Mouse (Mus musculus) induced T-regulatory cell, adult 2 months (primary cell): ENCODE data around the gene Opcml.

Experiments used
- DNase-seq: peaks from one replicate; pipeline ENCODE4 v3.0.0-alpha.2; 2012; ENCODE audit warnings: low read depth

Opcml gene

DNA sequence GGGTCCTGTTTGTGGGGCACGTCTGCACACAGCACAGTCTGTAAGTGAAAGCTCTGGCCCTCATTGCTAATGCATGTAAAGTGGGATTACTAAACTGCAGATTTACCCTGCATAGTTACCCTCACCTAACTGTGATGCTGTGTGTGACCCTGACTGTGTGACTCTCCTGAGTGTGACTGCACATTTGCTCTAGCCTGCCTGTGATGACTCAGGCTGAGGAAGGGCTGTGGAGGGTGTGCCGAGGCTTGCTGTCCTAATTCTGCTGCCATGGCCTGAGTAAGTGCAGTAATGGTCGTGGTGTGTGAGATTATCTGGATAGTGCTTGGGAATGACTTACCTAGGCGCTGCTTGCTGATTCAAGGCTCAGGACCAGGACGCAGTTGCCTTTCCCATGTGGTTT lies 52.2 kb downstream of the Opcml start:
- no peak for DNase-seq

DNA sequence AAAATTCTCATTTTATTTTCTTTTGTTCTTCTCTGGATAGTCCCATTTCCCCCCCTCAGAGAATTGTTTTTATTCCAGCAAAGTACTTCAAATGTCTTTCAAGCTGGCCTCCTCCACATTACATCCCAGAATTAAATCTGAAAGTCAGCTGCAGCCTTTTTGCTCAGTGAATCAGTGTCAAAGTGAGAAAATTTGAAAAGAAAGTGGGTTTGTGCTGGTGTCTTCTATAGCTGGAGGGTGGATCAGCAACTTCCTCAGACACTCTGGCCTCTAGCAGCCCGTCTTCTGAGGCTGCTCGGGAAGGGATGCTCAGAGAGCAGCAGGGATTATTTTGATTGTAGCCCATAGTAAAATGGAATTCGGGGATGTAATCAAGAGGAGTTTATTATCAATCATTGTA lies 81.0 kb downstream of the Opcml start:
- no peak for DNase-seq

DNA sequence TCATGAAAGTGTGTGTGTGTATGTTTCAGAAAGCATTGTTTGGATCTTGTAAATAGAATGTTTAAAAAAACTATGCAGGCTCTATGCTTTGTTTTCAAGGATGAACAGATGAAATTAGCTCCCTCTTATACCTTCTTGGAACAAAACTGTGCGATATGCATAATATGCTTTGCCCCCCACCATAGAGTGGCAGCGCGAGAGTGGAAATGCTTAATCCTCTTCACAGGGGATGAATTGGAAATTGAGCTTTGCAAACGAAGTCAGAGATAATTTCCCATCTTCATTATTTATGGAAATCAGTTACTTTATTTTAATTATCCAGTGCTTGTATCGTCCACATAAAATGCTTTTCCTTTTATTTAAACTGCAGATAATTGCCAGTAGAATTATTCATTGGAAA lies 99.1 kb downstream of the Opcml start:
- DNase-seq, result no peak

DNA sequence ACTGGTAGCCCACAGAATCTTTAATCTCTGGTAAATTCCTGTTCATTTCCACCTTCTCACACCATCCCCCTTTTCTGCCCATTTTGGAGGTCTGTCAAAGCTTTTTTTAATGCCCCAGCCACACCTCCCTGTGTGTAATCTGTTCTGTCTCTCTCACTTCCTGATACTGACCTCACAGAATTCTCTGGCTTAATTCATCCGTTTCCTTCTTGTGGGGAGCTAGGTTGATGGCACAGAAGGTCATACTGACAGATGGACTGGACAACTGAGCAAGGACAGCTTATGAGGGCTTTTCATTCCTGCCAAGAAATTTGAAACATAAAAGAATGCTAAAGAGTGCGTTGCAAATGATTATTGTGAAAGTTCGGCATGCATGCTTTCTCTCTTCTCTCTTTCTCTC lies 126.7 kb downstream of the Opcml start:
- DNase-seq, result no peak

DNA sequence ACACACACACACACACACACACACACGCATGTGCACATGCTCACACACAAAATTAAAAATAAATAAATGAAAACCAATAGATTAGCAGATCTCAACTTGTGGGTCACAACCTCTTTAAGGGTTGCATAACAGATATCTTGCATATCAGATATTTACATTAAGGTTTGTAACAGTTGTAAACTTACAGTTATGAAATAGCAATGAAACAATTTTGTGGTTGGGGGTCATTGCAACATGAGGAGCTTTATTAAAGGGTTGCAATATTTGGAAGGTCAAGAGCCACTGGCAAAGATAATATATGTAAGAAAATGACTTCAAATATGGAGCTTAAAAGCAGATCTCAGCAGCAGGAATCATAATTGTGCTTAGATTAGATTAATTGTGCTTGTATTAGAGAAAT lies 132.9 kb downstream of the Opcml start:
- no peak for DNase-seq

DNA sequence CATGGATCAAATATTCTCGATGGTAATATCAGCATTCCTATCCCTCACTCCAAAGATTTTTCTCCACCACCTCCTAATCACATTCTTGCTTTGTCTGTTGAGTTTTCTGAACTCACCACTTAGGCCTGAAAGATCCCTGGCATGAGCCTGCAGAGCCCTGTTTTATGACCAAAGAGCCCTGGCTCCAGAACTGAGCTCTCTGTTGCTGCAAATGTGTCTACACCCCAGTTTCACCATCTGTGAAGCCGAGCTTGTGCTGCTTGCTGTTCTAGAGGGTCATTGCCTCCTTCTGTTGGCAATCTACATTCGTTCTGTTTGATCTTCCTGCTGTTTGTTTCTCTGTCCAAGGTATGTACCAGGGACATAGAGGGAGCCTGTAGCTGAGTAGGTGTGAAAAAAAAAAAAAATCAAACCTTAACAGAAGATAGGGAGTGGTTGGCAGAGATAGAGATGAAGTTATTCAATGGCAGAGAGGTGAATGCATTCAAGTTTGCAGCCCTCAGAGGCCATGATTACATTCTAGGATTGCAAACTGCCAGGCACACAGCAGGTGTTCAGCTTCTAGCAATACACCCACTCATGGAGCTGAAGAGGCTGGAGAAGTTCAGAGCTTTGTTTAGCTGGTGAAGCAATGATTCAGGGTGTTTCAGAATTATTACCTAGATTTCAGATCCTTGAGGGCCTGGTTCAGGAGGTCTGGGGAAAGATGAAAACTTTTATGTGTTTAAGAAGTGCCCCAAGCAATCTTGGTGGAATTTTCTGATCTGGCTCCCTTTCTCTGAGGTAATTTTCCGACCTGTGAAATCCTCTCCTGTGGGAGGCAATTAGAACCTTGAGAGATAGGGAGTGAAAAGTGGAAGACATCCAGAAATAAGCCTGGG lies 133.6 kb downstream of the Opcml start:
- DNase-seq, result no peak

DNA sequence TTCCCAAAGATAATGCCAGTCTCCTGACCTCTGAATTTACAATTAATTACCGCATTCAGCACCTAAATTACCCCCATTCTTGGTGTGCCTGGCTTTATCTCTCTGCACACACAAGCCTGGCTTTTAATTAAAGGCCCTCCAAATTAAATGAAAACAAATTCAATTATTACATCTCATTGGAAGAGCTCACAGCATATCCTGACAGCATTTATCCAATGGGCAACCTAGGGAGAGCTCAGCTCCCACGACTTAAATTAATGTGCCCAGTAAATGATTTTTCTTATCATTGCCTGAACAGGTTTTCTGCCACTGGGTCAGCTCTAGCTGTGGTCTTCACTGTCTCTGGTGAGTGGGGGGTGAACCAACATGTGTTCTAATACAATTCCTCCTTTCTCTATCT lies 135.1 kb downstream of the Opcml start:
- DNase-seq, result no peak

DNA sequence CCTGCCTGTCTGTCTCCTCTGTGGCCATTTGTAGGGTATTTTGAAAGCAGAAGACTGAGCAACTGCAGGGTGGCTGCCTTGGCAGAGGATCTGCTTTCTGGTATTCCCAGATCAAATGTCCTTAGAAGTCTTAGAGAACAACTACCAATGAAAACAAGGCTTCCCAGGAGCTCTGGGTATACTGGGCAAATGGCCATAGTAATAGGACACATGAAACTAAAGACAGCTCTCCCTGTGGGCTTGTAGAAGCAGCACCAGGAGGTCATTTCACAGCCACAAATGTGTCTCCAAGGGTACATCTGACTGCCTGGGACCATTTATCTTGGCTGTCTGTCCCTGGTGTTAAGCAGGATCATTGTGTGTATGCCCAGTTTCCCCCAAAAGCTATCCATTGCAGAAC lies 146.7 kb downstream of the Opcml start:
- DNase-seq, result no peak

DNA sequence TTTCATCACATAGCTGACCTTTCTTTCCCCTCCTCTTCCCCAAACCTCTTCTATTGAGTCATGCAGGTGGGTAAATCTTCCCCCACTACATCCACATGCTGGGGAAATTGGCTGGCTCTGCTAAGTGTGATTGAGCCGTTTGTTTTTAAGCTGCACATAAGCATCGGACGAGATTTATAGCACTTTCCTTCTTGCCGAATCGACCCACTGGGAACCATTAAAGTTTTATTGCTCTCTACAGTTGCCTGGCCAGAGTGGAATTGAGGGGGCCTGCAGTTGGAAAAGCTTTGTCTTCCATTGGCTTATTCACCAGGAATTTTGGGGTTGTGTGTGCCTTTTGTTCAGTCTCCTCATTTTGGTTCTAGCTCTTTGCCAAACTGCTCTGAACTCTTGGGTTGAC lies 147.1 kb downstream of the Opcml start:
- no peak for DNase-seq

DNA sequence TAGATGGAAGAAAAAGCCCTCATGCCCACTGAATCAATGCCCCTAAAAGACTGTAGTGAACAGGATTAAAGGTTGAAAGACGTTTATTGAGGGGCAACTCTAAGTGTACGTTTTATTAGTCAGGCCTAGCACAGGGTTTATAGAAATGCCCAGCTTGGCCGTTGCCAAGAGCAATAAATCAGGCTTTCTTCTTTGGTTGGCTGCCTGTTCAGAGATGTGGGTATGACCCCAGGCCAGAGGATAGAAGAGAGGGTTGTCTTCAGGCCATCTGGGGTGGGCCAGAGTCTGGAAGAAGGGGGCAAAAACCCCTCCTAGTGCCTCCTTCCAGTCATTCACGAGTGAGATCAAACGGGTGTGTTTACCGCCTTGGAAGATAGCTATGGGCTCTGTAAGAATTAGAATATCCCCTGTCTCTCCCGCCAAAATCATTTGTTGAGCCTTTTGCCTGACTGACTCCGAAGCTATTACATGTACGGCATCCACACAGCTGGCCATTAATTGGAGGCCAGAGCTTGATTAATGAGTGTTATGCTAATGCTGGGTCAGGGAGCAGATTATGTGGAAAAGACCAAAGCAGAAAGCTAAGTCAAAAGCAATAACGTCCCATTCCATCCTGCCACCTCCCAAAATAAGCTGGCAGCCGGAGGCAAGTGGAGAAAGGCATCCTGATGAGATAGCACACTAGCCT lies 154.9 kb downstream of the Opcml start:
- DNase-seq, result no peak

DNA sequence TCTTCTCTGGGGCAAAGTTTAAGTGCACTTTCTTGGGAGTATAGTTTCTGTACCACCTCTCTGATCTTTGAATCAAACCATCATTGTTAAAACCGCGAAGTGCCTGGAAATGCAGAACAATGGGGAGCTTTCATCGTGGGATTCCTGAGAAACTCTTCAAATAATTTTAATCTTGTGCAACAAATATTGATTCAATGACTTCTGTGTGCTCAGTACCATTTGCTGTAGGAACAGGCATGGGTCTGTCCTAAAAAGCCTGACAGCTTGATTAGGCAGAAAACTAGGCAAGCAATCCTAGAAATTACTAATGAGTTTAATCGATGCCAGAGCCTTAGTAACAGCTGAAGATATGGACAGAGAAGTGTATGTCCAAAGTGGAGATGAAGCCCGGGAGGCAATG lies 160.5 kb downstream of the Opcml start:
- no peak for DNase-seq

DNA sequence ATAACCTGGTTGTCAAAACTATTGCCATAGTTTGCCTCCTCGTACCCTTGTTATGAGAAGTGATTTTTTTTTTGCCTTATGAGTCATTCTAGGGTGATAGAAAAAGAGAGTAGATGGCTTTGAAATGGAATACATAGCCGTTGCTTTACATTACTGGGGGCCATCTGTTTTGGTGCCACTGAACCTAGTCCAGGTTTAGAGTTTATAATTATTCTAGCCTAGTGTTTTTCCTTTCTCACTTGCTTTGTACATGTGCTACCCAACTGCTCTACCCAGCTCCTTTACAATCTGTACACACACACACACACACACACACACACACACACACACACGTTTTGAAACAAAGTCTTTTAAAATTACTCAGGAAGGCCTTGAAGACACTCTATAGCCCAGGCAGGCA lies 171.1 kb downstream of the Opcml start:
- DNase-seq, result no peak

DNA sequence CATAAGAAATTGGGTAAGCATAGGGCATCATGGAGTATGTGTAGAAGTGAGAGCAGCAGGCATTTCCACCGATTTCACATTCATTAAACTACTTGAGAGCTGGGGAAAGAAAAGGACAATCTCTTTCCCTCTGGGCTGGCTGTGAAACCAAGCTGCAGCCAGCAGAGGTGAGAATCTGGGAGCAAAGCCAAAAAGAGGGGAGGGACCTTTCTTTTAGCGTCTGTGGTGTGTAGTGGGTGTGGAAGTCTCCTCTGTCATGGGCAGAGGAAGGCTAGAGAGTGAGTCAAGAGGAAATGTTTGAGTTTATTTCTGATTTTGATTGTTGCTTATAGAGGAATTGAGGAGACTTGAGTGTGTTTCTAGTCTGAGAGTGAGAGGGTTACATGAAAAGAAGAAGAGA lies 172.8 kb downstream of the Opcml start:
- DNase-seq, result no peak

DNA sequence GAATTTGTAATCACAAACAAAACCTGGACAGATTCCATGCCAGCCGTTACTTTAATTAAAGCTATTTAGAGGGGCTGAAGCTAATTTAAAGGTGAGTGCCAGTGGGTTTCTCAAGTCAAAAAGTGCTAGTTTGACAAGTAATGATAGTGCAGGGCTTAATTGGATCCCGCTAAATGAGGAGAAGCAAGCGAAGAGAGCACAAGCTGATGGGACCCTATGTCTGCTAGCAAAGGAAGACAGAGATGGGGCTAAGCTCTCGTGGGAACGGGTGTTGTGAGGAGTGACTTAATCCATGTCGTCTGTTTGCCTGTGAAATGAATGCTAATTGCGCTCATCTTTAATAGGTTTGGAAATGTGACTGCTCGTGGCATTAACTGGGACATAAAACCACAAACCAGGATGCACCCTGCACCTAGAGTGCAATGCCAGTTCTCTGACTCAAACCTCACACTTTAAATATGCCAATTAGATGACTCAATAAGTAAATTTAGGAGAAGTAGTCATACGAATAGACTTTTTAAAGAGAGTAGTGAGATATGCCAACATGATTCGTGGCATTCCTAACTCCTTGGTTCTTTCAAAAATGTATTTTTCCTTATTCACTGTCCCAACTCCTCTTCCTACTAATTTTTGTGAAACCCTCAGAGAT lies 174.5 kb downstream of the Opcml start:
- no peak for DNase-seq

DNA sequence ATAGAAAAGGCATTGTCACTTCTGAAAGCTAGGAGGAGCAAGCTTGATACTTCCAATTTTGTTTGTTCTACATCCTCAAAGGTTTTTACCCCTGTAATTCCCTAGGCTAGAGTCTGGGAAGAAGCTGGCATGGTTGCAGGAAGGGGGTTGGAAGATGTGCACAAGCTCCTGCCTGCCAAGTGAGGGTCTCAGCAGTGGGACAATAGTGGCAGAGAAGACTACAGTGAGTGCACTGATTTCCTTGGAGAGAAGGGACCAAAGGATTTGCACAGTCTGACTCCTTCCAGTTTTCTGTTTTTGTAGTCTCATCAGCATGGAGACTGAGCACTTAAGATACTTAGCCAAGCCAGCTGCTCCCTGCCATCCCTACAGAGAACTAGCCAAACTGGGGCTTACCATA lies 177.7 kb downstream of the Opcml start:
- no peak for DNase-seq

DNA sequence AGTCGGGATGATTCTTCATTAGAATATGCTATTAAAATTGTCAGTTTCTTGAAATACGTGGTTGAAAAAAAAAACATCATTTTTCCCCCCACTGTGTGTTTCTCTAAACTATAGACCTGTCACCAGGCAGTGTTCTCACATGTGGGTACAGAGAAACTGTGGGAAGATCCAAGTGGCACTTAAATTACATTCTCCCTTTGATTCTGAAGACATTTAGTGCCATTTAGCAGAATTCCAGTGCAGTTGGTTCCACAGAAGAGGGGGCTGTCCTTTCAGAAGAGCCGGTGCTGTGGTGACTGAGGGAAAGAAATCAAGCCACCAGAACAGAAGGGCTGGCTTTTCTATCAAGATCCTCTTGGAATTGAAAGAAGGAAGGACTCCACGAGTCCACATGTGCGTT lies 181.7 kb downstream of the Opcml start:
- DNase-seq, result no peak

DNA sequence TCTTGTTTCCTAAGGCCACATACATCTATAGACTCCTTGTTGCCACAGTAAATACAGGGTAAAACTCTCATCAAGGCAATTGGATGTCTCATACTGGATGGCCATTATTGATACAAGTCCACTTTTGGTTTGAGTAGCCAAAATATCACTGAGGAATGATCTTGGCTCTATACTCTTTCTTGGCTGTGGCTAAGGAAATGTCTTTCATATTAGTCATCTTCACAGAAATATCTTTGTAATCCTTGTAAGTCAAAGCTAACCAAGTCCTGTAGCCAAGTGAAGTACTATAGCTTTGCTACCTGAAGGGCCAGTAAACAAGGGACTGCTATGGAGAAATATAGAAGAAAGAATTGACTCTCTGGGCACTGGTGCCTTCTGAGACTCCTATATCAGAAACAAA lies 192.0 kb downstream of the Opcml start:
- no peak for DNase-seq

DNA sequence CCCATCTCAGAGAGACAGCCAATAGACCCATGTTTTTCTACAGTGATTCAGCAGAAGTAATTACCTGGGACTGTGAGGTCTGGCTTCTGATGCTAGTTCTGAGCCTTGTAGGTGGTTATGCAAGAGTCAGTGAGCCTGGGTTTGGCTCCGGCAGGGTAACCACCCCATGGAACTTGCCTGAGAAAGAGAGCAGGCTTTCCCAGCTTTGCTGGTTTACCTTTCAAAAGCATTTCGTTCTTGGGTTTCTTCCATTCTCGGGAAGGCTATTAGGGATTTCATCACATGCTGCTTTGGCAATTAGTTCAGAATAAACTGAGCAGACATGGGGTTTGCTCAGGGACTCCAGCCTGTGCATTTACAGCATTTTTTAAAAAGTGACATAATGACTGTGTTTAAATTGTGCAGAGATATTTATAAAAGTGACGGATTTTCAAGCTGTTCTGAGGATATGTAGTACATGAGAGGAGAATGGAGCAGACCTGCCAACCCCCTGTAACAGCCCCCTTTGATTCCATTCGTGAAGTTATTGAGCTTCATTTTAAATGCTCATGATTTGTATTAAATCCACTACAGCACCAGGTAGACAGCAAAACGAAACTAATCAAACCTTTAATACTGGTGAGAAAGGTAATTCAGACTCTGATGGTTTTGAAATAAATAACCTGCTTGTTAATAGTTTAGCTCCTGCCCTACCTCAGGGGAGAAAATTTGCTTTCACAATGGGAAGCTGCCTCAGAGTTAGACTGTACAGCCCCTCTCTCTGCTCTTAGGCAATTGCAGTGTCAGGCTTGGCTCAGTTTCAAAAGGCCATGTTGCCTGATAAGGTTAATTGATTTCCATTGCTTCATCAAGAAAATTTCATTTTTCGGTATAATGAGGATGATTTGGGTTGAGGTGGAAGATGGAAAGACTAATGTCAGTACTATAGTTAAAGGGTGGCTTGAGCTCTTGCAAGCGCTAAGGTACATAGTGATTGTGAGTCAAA lies 196.3 kb downstream of the Opcml start:
- no peak for DNase-seq

DNA sequence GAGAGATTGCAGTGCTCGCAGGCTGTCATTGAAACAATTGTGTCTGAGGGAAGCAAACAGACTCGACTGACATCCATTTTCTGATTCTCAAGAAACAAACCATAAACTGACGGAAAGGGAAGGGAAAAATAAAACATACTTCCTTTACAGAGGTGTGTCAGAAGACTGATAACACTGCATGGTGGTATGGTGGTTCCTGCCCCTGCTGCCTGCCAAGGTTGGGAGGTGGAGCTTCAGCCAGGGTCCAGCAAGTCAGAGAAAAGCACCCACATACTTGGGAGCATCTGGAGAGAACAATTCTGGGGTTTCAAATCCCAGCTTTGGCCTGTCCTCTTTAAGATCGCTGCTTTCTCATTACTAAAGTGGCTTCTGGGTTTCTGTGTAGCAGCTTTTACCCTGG lies 201.0 kb downstream of the Opcml start:
- DNase-seq, result no peak

DNA sequence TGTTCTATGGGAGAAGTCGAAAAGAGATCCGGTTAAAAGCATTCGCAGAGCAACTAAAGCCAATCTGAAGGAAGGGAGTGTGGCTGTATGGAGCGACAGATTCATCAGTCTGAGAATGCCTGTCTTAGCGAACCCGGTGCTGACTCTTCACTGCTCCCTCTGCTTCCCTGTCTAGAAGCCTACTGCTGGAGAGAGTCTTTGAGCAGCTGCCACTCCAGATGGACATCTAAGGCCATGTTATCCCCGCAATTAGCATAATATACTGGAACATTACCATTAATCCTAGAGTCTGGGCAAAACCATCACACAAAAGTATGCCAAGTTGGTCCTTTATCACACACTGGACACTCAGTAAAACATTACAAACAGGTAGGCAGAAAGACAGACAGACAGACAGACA lies 206.0 kb downstream of the Opcml start:
- DNase-seq, result no peak

DNA sequence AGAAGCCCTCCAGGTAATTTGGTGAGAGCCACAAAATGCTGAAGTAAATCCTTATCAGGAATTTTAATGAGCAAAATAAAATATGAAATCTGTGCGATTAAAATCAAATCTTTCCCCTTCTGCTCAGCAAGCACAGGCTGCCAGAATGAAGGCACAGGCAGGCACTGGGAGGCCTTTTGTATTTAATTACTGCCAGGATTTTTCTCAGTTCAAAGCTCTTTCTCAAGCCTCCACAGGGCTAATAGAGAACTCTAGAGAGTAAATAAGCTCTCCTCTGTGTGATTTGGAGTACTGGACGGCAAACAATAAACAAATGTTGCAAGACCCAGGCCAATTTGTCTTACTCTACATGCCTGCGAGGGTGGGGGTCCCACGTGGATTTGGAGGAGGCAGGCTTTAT lies 208.2 kb downstream of the Opcml start:
- no peak for DNase-seq

DNA sequence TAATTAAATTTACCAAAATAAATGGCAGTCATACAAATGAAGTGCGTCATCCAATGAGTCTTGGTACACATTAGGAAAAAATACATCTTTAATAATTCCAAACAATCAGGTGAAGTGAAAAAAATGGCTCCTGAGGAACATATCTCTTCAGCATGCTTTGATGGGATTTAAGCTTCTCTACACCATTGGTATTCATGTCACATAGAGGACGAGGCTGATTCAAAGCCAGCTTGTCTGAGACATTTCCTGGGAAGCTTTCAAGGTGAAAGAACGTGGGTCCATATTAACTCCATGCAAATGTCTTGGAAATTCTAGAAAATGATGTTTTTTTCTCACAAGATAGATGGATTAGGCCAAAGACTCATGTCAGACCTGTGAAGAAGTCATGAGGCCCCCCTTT lies 212.6 kb downstream of the Opcml start:
- no peak for DNase-seq
